Mouse (Mus musculus) hindbrain, embryonic 11.5 days (tissue): Measurements from ENCODE around the gene Myadml2. TPM values are rescaled to one million over a fixed set of nuclear protein-coding genes. Genes with fewer than 3 reads are reported as not detected.

Experiments
- ATAC-seq: fragments of 200-750 bp; cut with Nextera tagmentation; 2 replicates; pipeline ENCODE4 v1.8.0; 2017; ENCODE audit warnings: mild to moderate bottlenecking, moderate TSS enrichment, moderate library complexity; ENCODE audit not compliant: low FRiP score
- DNase-seq: peaks from one replicate; pipeline ENCODE4 v3.0.0-alpha.2; 2015; ENCODE audit warnings: low spot score
- H3K27ac ChIP-seq: fragments of 300-500 bp; sonication (generic); 2 replicates; pipeline ENCODE4 v1.5.1; 2014; ENCODE audit warnings: mild to moderate bottlenecking, low read depth, low read length
- H3K27me3 ChIP-seq: fragments of 300-500 bp; sonication (generic); 2 replicates; pipeline ENCODE4 v1.6.1; 2014; ENCODE audit warnings: mild to moderate bottlenecking, low read length, moderate library complexity, mixed read lengths; ENCODE audit not compliant: control insufficient read depth, insufficient read depth
- H3K36me3 ChIP-seq: fragments of 300-500 bp; sonication (generic); 2 replicates; pipeline ENCODE4 v1.6.1; 2014; ENCODE audit warnings: mild to moderate bottlenecking, low read length, moderate library complexity, mixed read lengths; ENCODE audit not compliant: control insufficient read depth, insufficient read depth
- H3K4me1 ChIP-seq: fragments of 300-500 bp; sonication (generic); replicated peaks from 2 replicates; pipeline ENCODE4 v1.6.1; 2014; ENCODE audit warnings: low read length, mixed read lengths; ENCODE audit not compliant: control insufficient read depth, insufficient read depth
- H3K4me2 ChIP-seq: fragments of 300-500 bp; sonication (generic); replicated peaks from 2 replicates; pipeline ENCODE4 v1.6.1; 2014; ENCODE audit warnings: mild to moderate bottlenecking, low read depth, low read length
- H3K4me3 ChIP-seq: fragments of 300-500 bp; sonication (generic); 2 replicates; pipeline ENCODE4 v1.5.1; 2014; ENCODE audit warnings: low read depth, low read length
- H3K9ac ChIP-seq: fragments of 300-500 bp; sonication (generic); 2 replicates; pipeline ENCODE4 v1.6.1; 2014; ENCODE audit warnings: low read depth, low read length
- H3K9me3 ChIP-seq: fragments of 300-500 bp; sonication (generic); 2 replicates; pipeline ENCODE4 v1.6.1; 2016; ENCODE audit warnings: low read length; ENCODE audit not compliant: control insufficient read depth
- WGBS: fragments of 180-500 bp; shearing (Covaris S2); extraction: QIAGEN DNeasy Blood & Tissue Kit; methylation state at CpG from one replicate; pipeline ENCODE4 v1.1.7; 2014; 5-methylcytosine and 5-hydroxymethylcytosine counted together
- polyA plus RNA-seq: library from polyadenylated mRNA; unstranded; fragments of >200 nt; fragmentation: Nextera tagmentation; extraction: Ambion mirVana; gene quantifications from 2 replicates; pipeline ENCODE4 v1.2.1, GENCODE M21; 2014

Myadml2 gene
- polyA plus RNA-seq, 1 experiment from 2014 or later, result 0.19 TPM

DNA sequence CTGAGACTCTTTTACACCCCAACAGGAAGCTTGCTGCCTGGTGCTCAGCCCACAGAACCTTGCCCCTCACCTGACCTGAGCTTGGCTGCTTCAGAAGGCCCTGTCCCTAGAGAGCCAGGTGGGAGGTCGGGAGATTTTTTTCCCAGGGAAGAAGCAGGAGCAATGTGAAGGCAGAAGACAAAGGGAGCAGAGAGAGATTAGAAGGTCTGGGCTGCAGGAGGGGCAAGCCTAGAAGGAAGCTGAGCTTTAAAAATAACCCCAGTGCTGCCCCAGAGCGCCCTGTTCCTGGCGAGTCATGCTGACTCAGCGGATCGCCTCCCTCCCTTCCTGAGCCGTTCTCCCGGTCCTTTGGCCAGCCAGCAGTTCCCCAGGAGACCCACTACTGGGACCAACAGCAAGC lies 18.0 kb downstream of the Myadml2 start:
- Histone ChIP-seq H3K36me3 (peaks cover 3% of the 10 kb centered on the region), H3K9ac (peak overlapping the region; percentile 11; the same call in 1 of the 2 replicates), H3K27ac (0 out of 2 replicates have a peak overlapping the region, but pooled peaks have one; percentile 12), H3K4me1 (peaks cover 15% of the 10 kb centered on the region), H3K4me2 (no peak overlapping the region), H3K27me3 (no peaks in the 10 kb centered on the region), H3K9me3 (no peaks in the 10 kb centered on the region), H3K4me3 (no peak overlapping the region)
- WGBS, result 29% methylated on average over 7 of the region's 7 CpGs
- DNase-seq (no peak), ATAC-seq (no peak)

DNA sequence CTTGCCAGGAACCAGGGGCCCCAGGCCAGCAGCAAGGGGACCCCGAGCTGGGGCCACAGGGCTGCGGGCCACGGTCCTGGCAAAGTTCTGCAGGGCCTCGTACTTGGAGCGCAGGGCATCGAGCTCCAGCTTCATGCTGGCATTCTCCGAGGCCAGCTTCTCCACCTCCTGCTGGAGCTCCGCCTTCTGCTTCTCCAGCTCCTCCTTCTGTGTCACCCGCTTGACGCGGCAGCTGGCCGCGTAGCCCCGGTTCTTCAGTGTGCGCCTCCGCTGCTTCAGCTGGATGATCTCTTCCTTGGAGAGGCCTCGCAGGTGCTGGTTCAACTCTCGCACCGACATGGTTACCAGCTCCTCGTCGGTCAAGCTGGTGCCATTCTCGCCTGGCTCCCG lies 18.6 kb downstream of the Myadml2 start:
- 0 out of 2 replicates have a peak overlapping the region, but pooled peaks have one; percentile 12 for H3K27ac ChIP-seq
- ATAC-seq (no peak), DNase-seq (no peak)
- WGBS, result 80% methylated on average over 21 of the region's 23 CpGs
- no peaks in the 10 kb centered on the region for H3K27me3 ChIP-seq
- H3K9ac ChIP-seq, result no peak overlapping the region
- H3K4me2 ChIP-seq, result no peak overlapping the region
- peaks cover 3% of the 10 kb centered on the region for H3K36me3 ChIP-seq
- H3K4me3 ChIP-seq, result no peak overlapping the region
- H3K4me1 ChIP-seq, result peaks cover 15% of the 10 kb centered on the region
- no peaks in the 10 kb centered on the region for H3K9me3 ChIP-seq

DNA sequence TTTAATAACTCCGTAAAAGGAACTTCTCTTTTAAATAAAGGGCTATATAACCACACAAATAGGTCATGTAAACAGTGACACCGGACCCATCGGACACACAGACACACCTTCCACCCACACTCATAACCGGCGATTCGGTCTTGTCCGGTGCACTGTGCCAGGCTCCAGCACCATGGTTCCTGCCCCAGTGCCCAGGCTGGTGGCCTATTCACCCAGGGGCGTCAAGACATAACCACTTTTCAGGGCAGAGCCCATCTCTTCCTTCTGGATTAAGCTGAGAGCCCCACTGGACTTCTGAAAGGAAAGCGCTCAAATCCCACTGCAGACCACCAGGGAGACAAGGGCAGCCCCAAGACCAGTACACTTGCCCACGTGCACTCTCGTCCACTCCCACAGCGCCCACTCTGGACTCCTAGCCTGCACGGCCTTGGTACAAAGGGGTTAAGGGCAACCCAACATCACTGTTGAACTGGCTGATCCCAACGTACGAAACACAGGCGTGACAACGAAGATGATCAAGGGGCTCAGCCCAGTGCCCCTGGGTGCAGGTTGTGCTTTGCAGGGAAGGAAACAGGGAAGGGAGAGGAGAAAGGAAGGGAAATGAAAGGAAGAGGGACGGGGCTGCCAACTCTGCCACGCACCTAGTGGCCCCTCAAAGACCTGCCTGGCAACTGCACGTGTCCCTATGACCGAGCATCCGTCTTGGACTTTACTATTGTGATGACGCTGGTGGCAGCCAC lies 19.2 kb downstream of the Myadml2 start:
- Histone ChIP-seq H3K27ac (no peak overlapping the region), H3K4me2 (no peak overlapping the region), H3K9ac (no peak overlapping the region), H3K36me3 (peaks cover 3% of the 10 kb centered on the region), H3K9me3 (no peaks in the 10 kb centered on the region), H3K4me1 (peaks cover 17% of the 10 kb centered on the region), H3K4me3 (no peak overlapping the region), H3K27me3 (no peaks in the 10 kb centered on the region)
- DNase-seq (no peak), ATAC-seq (no peak)
- WGBS, result 97% methylated on average over 23 of the region's 23 CpGs

DNA sequence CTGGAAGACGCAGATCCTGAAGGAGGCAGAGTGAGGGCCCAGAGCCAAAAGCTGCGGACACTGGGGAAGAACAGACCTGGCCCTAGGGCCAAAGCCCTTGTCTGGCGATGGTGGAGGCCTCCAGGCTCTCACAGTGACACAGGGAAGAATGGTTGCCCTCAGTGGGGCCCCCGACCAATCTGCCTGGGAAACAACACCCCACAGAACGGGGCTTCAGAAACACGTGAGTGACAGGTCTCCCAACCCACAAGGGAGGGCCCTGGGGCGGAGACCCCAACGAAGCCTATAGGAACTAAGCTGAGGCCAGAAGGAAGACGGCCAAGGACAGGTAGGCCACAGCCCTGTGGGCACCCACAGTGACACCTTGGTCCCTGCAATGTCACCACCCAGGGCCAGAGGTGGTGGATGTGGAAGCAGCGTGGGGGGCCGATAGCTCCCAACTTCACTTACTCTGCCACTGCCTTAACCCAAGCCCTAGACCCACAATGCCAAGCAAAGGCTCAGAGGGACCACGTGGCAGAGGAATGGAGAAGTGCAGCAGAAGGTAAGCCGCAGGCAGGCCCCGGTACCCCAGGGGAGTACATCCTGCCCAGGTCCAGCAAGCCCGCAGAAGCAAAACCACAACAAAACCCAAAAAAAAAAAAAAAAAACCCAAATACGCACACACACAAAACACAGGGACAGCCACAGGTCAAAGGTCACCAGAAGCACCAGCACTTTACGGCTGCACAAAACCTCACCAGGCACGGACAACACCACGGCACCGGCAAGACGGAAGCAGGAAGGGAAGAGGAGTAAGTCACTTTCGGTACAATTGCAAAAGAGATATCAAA lies 20.3 kb downstream of the Myadml2 start:
- WGBS, result 85% methylated on average over 22 of the region's 22 CpGs
- Histone ChIP-seq H3K36me3 (peaks cover 3% of the 10 kb centered on the region), H3K4me3 (no peak overlapping the region), H3K4me2 (no peak overlapping the region), H3K27ac (no peak overlapping the region), H3K9ac (no peak overlapping the region), H3K27me3 (no peaks in the 10 kb centered on the region), H3K9me3 (no peaks in the 10 kb centered on the region), H3K4me1 (peaks cover 17% of the 10 kb centered on the region)
- ATAC-seq (no peak), DNase-seq (no peak)

DNA sequence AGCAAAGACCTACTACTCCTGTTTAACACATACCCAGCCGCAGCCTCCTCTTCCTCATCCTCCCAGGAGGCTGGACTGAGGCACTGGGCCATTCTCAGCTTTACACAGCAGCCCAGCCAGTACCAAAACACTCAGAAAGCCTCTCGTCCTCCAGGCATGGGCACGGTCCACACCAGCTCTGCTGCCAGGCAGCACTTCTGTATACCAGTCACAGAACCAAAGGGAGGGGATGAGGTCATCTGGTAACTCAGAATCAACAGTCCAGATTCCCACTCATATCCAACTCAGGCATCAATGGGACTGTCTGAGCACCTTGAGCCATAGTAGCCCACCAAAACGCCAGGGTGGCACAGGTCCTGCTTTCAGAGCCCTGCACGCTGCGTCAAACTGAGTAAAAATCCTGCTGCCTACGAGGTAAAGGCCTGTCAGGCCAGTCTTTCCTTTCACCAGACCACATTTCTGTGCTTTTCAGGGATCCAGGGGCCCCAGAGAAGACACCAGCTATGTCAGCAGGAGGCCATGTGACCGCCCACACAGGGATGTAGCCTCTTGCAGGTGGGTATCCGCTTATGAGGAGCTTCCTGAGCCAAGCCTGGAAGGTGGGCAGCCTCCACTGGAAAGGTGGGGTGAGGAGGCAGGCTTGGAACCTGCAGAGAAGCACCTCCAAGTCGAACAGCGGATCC lies 21.0 kb downstream of the Myadml2 start:
- Histone ChIP-seq H3K4me1 (peaks cover 12% of the 10 kb centered on the region), H3K27ac (no peak overlapping the region), H3K9ac (no peak overlapping the region), H3K36me3 (peaks cover 3% of the 10 kb centered on the region), H3K9me3 (no peaks in the 10 kb centered on the region), H3K27me3 (no peaks in the 10 kb centered on the region), H3K4me2 (no peak overlapping the region), H3K4me3 (no peak overlapping the region)
- ATAC-seq, result no peak
- no peak for DNase-seq
- WGBS, result 92% methylated on average over 11 of the region's 11 CpGs

DNA sequence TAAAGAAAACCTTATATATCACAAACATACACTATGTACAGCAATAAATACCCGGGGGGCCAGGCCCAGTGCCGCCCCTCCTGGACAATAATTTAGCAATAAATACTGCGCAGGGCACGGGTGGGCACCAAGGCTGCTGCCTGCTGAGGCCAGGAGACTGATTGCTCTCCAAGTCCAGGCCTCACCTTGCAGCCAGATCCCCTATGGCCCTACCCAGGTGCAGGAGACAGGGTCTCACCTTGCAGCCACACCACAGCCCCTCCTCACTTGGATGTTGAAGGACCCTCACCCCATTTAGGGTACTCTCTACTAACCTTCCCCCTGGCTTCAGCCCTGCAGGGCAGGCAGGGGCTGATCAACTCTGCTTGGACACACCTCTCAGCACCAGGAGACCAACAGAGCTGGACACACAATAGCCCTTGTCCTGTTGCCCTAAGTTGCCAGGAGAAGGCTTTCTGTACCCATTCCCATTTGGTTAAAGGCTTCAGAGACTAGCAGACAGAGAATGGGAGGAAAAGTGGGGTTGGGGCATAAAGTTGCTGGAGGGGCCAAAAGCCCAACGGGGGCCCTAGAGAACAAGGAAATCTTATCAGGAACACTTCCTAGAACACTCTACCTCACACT lies 22.7 kb downstream of the Myadml2 start, which contains the start of gene Sirt7:
Gene Sirt7, minus strand, starts transcription at position 89 of the 624 bp plus-strand sequence.
- Histone ChIP-seq H3K36me3 (peaks cover 10% of the 10 kb centered on the region), H3K9ac (peak within 1 kb of the TSS; percentile 67), H3K9me3 (no peaks in the 10 kb centered on the region), H3K27ac (peak within 1 kb of the TSS; percentile 79), H3K4me3 (peak within 1 kb of the TSS; percentile 93), H3K4me1 (peaks cover 8% of the 10 kb centered on the region), H3K4me2 (peak within 1 kb of the TSS; percentile 93), H3K27me3 (no peaks in the 10 kb centered on the region)
- 25% methylated on average over 5 of the region's 5 CpGs for WGBS
- no peak for DNase-seq
- peak; percentile 48 for ATAC-seq

DNA sequence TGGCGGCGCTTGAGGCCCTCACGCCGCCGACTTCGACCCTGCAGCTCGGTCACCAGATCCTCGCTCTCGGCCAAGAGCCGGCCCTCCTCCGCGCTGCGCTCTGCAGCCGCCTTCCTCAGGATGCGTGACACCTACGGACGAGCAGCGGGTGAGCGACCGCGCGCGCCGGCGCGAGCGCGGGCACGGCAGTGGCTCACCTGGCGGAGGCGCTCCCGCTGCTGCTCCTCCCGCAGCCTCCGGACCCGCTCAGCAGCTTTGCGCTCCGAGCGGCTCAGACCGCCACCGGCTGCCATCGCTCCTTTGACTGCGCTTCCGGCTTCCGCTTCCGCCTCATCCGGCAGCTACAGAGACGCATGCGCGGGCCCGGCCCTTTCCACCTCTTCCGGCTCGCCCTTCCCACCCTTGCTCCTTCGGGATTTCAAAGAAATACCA lies 23.3 kb downstream of the Myadml2 start:
- peak overlapping the region; percentile 93 for H3K4me3 ChIP-seq
- H3K27ac ChIP-seq, result peak overlapping the region; percentile 79
- peaks cover 12% of the 10 kb centered on the region for H3K36me3 ChIP-seq
- no peaks in the 10 kb centered on the region for H3K9me3 ChIP-seq
- peak; percentile 80 for ATAC-seq
- H3K4me1 ChIP-seq, result peaks cover 7% of the 10 kb centered on the region
- WGBS, result under 1% methylated on average over 53 of the region's 53 CpGs
- H3K4me2 ChIP-seq, result peak overlapping the region; percentile 93
- H3K9ac ChIP-seq, result peak overlapping the region; percentile 67
- peak; percentile 90 for DNase-seq
- no peaks in the 10 kb centered on the region for H3K27me3 ChIP-seq
